Mouse (Mus musculus): ENCODE results near the gene Itpkc. TPM values are rescaled to one million over a fixed set of nuclear protein-coding genes. Genes with fewer than 3 reads are reported as not detected.
A peak's percentile ranks its signal among the peaks of the same experiment; 100 is the strongest.

Itpkc gene
- total and polyA plus RNA-seq, 3 experiments = 4.0 to 8.1 (median 4.0) TPM

DNA sequence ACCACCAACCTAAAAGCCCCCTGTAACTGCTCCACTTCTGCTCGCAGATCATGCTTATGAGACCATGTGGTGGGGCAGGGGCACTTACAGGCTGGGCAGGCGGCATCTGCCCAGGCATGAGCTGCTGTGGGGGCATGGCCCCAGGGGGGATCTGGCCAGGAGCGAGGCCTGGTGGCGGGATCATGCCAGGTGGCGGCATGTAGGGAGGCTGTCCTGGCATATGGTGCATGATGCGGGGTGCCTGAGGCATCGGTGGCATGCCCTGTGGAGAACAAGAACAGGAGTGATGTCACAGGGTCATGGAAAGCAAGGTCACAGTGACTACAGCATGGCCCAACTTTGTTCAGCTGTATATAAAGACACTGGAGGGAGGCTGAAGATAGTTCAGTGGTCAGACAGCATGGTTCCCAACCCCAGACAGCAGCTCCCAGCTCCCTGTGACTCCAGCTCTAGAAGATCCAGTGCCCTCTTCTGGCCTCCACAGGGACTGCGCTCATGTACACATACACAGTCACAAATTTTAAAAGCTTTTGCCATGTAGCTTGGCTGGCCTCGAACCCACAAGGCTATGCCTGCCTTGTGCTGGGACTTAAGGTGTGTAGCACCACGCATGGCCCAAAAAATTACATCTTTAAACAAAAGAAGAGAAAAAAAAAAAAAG lies 39.1 kb downstream of the Itpkc start:
- Histone ChIP-seq H3K9ac (ENCODE audit: insufficient read depth, low read depth) (no peak overlapping the region), H3K4me3 (replicated peaks in 1 of 3; ENCODE audit: low read depth in 2 of 3, low read length in 2 of 3, poor library complexity in 1 of 3) (no peak overlapping the region), H3K36me3 (replicated peaks in 1 of 2; ENCODE audit: control insufficient read depth in 1 of 2, insufficient read depth in 1 of 2, low read length in 1 of 2) (peaks cover 88 to 98% of the 10 kb centered on the region in 2 experiments), H3K79me2 (replicated peaks; ENCODE audit: control insufficient read depth, extremely low read depth, insufficient read depth, poor library complexity, severe bottlenecking) (peaks cover 34% of the 10 kb centered on the region), H3K27me3 (replicated peaks) (no peaks in the 10 kb centered on the region), H3K27ac (ENCODE audit: insufficient read depth, low read depth) (no peak overlapping the region), H3K4me1 (ENCODE audit: control insufficient read depth in 1 of 2, insufficient read depth in 2 of 2) (peaks cover 15 to 28% of the 10 kb centered on the region in 2 experiments), H3K4me2 (ENCODE audit: insufficient read depth, low read depth, poor library complexity, severe bottlenecking) (no peak overlapping the region), H3K9me3 (replicated peaks; ENCODE audit: low read length) (peaks cover 10% of the 10 kb centered on the region)
- no peak for TF ChIP-seq USF2 (conservative IDR thresholded peaks at IDR 0.05; ENCODE audit: low read depth, low read length)
- TF ChIP-seq SMC3 (IDR thresholded peaks at IDR 0.05; ENCODE audit: low read depth, low read length) = peak; percentile 28; the same call in 1 of the 2 replicates
- TF ChIP-seq CTCF (conservative IDR thresholded peaks at IDR 0.05 in 1 of 2, IDR thresholded peaks at IDR 0.05 in 1 of 2; ENCODE audit: low read depth in 2 of 2, low read length in 2 of 2) = peak; percentile 24 to 44; a peak in 2 of 4 replicates
- DNase-seq (ENCODE audit: extremely low read depth) = no peak
- in situ Hi-C loops (cut with MboI; ENCODE audit: low pct_ligation_motif_present, low pct_unique_long_range_greater_than_20kb, low sequenced_read_pairs) (no loop called here), dilution Hi-C loops (cut with MboI; ENCODE audit: extremely low pct_ligation_motif_present, extremely low pct_unique_long_range_greater_than_20kb, low sequenced_read_pairs) (no loop called here)

DNA sequence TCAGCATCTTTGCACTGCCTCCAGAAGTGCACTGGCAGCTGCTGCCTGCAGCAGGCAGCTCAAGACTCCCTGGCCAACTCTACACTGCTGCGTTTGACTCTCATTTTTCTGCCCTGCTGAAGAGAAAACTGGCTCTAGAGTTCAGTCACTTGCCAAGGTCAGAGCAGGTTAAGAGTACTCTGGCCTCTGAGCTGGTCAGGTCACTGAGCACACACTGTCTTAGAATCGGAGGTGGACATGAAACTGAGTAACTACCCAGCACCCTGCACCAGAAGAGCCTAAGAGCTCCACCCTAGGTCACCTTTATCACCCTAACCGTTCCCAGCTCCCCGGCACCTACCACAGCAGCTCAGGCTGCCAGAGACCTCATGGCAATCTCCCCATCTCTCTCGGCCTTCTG lies 42.5 kb downstream of the Itpkc start:
- Histone ChIP-seq H3K36me3 (replicated peaks in 1 of 2; ENCODE audit: control insufficient read depth in 1 of 2, insufficient read depth in 1 of 2, low read length in 1 of 2) (peaks cover 63 to 87% of the 10 kb centered on the region in 2 experiments), H3K27me3 (replicated peaks) (no peaks in the 10 kb centered on the region), H3K4me1 (ENCODE audit: control insufficient read depth in 1 of 2, insufficient read depth in 2 of 2) (peaks cover 0 to 11% of the 10 kb centered on the region in 2 experiments; a peak in 2 of 4 replicates), H3K9ac (ENCODE audit: insufficient read depth, low read depth) (no peak overlapping the region), H3K79me2 (replicated peaks; ENCODE audit: control insufficient read depth, extremely low read depth, insufficient read depth, poor library complexity, severe bottlenecking) (peaks cover 10% of the 10 kb centered on the region; the same call in 1 of the 2 replicates), H3K27ac (ENCODE audit: insufficient read depth, low read depth) (no peak overlapping the region), H3K4me2 (ENCODE audit: insufficient read depth, low read depth, poor library complexity, severe bottlenecking) (no peak overlapping the region), H3K4me3 (replicated peaks in 1 of 3; ENCODE audit: low read depth in 2 of 3, low read length in 2 of 3, poor library complexity in 1 of 3) (no peak overlapping the region), H3K9me3 (replicated peaks; ENCODE audit: low read length) (peaks cover 9% of the 10 kb centered on the region)
- no peak for DNase-seq (ENCODE audit: extremely low read depth)
- dilution Hi-C loops (cut with MboI; ENCODE audit: extremely low pct_ligation_motif_present, extremely low pct_unique_long_range_greater_than_20kb, low sequenced_read_pairs) (no loop called here), in situ Hi-C loops (cut with MboI; ENCODE audit: low pct_ligation_motif_present, low pct_unique_long_range_greater_than_20kb, low sequenced_read_pairs) (no loop called here)
- TF ChIP-seq MAZ (IDR thresholded peaks at IDR 0.05; ENCODE audit: low read depth, low read length) = no peak
- no peak for TF ChIP-seq ZMIZ1 (IDR thresholded peaks at IDR 0.05; ENCODE audit: low read depth, low read length)
- TF ChIP-seq SIN3A (IDR thresholded peaks at IDR 0.05; ENCODE audit: low read length) = no peak
- TF ChIP-seq E2F4 (IDR thresholded peaks at IDR 0.05; ENCODE audit: insufficient replicate concordance, low read depth, low read length) = no peak
- TF ChIP-seq HCFC1 (IDR thresholded peaks at IDR 0.05; ENCODE audit: low read depth, low read length) = no peak
- no peak for TF ChIP-seq SMC3 (IDR thresholded peaks at IDR 0.05; ENCODE audit: low read depth, low read length)
- TF ChIP-seq RCOR1 (conservative IDR thresholded peaks at IDR 0.05; ENCODE audit: low read depth, low read length) = no peak
- no peak for TF ChIP-seq RAD21 (IDR thresholded peaks at IDR 0.05; ENCODE audit: low read depth, low read length)
- TF ChIP-seq ELF1 (IDR thresholded peaks at IDR 0.05; ENCODE audit: low read depth, low read length) = no peak
- no peak for TF ChIP-seq MXI1 (IDR thresholded peaks at IDR 0.05; ENCODE audit: low read depth, low read length)
- no peak for TF ChIP-seq JUN (IDR thresholded peaks at IDR 0.05; ENCODE audit: insufficient read depth, low read depth, low read length)
- TF ChIP-seq NELFE (IDR thresholded peaks at IDR 0.05; ENCODE audit: low read depth, low read length) = no peak
- no peak for TF ChIP-seq USF2 (conservative IDR thresholded peaks at IDR 0.05; ENCODE audit: low read depth, low read length)
- TF ChIP-seq IRF4 (IDR thresholded peaks at IDR 0.05; ENCODE audit: low read depth, low read length) = no peak
- no peak for TF ChIP-seq ZC3H11A (IDR thresholded peaks at IDR 0.05; ENCODE audit: low read depth, low read length)
